28 mouse cellular contexts compared by ENCODE assay signal in genomic region chr1:66902566-66902965, GRCm38 (mm10). TPM values are rescaled to one million over a fixed set of nuclear protein-coding genes. Genes with fewer than 3 reads are reported as not detected.
A peak's percentile ranks its signal among the peaks of the same experiment; 100 is the strongest.
DNase-seq lines count a peak whose midpoint lies in the region; ATAC-seq and TF ChIP-seq lines count a peak whose summit lies in the region.
"Had no signal": no experiment of that assay in that cellular context is flagged by ENCODE, and none has a peak within 500 bp of the region (broad histone marks: within the 10 kb centered on the region; RNA-seq: fewer than 3 reads in every experiment).

No protein-coding gene starts in this region.

- no peaks in the 10 kb centered on the region for H3K36me3 ChIP-seq in liver, adult 2 months (ENCODE audit: control insufficient read depth, insufficient read depth, low read length)
- no peaks in the 10 kb centered on the region for H3K36me3 ChIP-seq in liver, embryonic 12.5 days
- no peaks in the 10 kb centered on the region for H3K36me3 ChIP-seq in intestine, embryonic 16.5 days (ENCODE audit: control insufficient read depth, insufficient read depth, low read length)
- H3K36me3 ChIP-seq: embryonic facial prominence, embryonic 13.5 days; embryonic facial prominence, embryonic 15.5 days; forebrain, embryonic 10.5 days; forebrain, embryonic 12.5 days had no signal

- peaks cover 7% of the 10 kb centered on the region; the same call in 1 of the 2 replicates for H3K27me3 ChIP-seq in liver, adult 2 months (ENCODE audit: control insufficient read depth, insufficient read depth, low read length)
- no peaks in the 10 kb centered on the region for H3K27me3 ChIP-seq in liver, embryonic 12.5 days (replicated peaks)
- H3K27me3 ChIP-seq in intestine, embryonic 16.5 days (replicated peaks; ENCODE audit: control insufficient read depth, insufficient read depth, low read length): no peaks in the 10 kb centered on the region
- H3K27me3 ChIP-seq: CH12.LX; embryonic facial prominence, embryonic 13.5 days; embryonic facial prominence, embryonic 15.5 days; forebrain, embryonic 12.5 days had no signal

- no peak overlapping the region for H3K4me2 ChIP-seq in liver, embryonic 12.5 days
- no peak overlapping the region for H3K4me2 ChIP-seq in intestine, embryonic 16.5 days (ENCODE audit: low read depth, low read length)
- H3K4me2 ChIP-seq: embryonic facial prominence, embryonic 13.5 days; embryonic facial prominence, embryonic 15.5 days; forebrain, embryonic 12.5 days had no signal

- no peak overlapping the region for H3K4me3 ChIP-seq in liver, adult 2 months (ENCODE audit: insufficient read depth, low read depth, low read length)
- no peak overlapping the region for H3K4me3 ChIP-seq in liver, embryonic 12.5 days
- H3K4me3 ChIP-seq in intestine, embryonic 16.5 days (ENCODE audit: low read length): no peak overlapping the region
- H3K4me3 ChIP-seq: embryonic facial prominence, embryonic 13.5 days; embryonic facial prominence, embryonic 15.5 days; erythroblast, embryonic 14.5 days; forebrain, embryonic 10.5 days; forebrain, embryonic 12.5 days had no signal

- H3K9me3 ChIP-seq in liver, embryonic 12.5 days (replicated peaks): no peaks in the 10 kb centered on the region
- H3K9me3 ChIP-seq in intestine, embryonic 16.5 days (ENCODE audit: control insufficient read depth, low read length): no peaks in the 10 kb centered on the region
- H3K9me3 ChIP-seq: embryonic facial prominence, embryonic 13.5 days; embryonic facial prominence, embryonic 15.5 days; forebrain, embryonic 10.5 days; forebrain, embryonic 12.5 days had no signal

- WGBS in liver, adult 2 months: 83% methylated on average over 3 of the region's 3 CpGs
- 49% methylated on average over 3 of the region's 3 CpGs for WGBS in liver, embryonic 12.5 days (ENCODE audit: insufficient replicate concordance)
- WGBS in intestine, embryonic 16.5 days: 81% methylated on average over 3 of the region's 3 CpGs

- no peaks in the 10 kb centered on the region for H3K79me2 ChIP-seq in liver, adult 2 months (ENCODE audit: control insufficient read depth, insufficient read depth, low read length)

- no peak overlapping the region for H3K27ac ChIP-seq in liver, adult 2 months (replicated peaks; ENCODE audit: insufficient read depth, low read depth, low read length)
- H3K27ac ChIP-seq in liver, embryonic 12.5 days: no peak overlapping the region
- no peak overlapping the region for H3K27ac ChIP-seq in intestine, embryonic 16.5 days (ENCODE audit: low read length)
- H3K27ac ChIP-seq: embryonic facial prominence, embryonic 13.5 days; embryonic facial prominence, embryonic 15.5 days; forebrain, embryonic 10.5 days; forebrain, embryonic 12.5 days had no signal

- TF ChIP-seq POLR2A in liver, adult 2 months (IDR thresholded peaks at IDR 0.05; ENCODE audit: extremely low read depth, insufficient read depth, low read length): no peak

- H3K9ac ChIP-seq in liver, adult 2 months (ENCODE audit: low read depth, low read length): no peak overlapping the region
- H3K9ac ChIP-seq in liver, embryonic 12.5 days: no peak overlapping the region
- no peak overlapping the region for H3K9ac ChIP-seq in intestine, embryonic 16.5 days (ENCODE audit: low read depth, low read length)
- H3K9ac ChIP-seq: embryonic facial prominence, embryonic 13.5 days; embryonic facial prominence, embryonic 15.5 days; forebrain, embryonic 12.5 days had no signal

- peak; percentile 27 for DNase-seq in liver, adult 2 months (ENCODE audit: extremely low read depth, low read depth, low spot score)
- no peak for DNase-seq in testis, postnatal 10 days (ENCODE audit: low spot score)
- DNase-seq in natural killer cell, adult 2 months (ENCODE audit: low spot score in 2 of 2): no peak
- DNase-seq: adrenal gland, adult 2 months; adrenal gland, postnatal 10 days; adrenal gland, postnatal 25 days; B cell, adult 2 months; cerebellum, adult 11 months; cerebellum, adult 18-20 months; cerebellum, adult 8-10 months; cerebellum, adult 9-11 months; cerebellum, postnatal 14 days; cerebellum, postnatal 36 days; embryo, embryonic 11 days had no signal

- no peak for ATAC-seq in liver, embryonic 12.5 days
- peak; percentile 56 for ATAC-seq in intestine, embryonic 16.5 days
- ATAC-seq: CD4-positive, CD25-positive, alpha-beta regulatory T cell, adult 4 months; forebrain, embryonic 14.5 days; forebrain, embryonic 16.5 days had no signal

- H3K4me1 ChIP-seq in liver, adult 2 months (ENCODE audit: control insufficient read depth, insufficient read depth, low read length): peaks cover 3% of the 10 kb centered on the region; the same call in 1 of the 2 replicates
- H3K4me1 ChIP-seq in liver, embryonic 12.5 days: no peaks in the 10 kb centered on the region
- H3K4me1 ChIP-seq in intestine, embryonic 16.5 days (ENCODE audit: control insufficient read depth, insufficient read depth, low read length): peaks cover 5% of the 10 kb centered on the region; the same call in 1 of the 2 replicates
- H3K4me1 ChIP-seq: embryonic facial prominence, embryonic 13.5 days; embryonic facial prominence, embryonic 15.5 days had no signal

- TF ChIP-seq CTCF in liver, adult 2 months (IDR thresholded peaks at IDR 0.05; ENCODE audit: low read depth, low read length): no peak

RNA-seq across cellular contexts. Expression of gene Acadl, which starts 39.5 kb away (rescaled TPM):
- 91.1 and 96.5 TPM in 2 replicates for total RNA-seq in liver, adult 2 months (2014; rRNA removed)
- 43.1 and 47.6 TPM in 2 replicates for polyA plus RNA-seq in liver, adult 2 months (2012; rRNA removed)
- polyA plus RNA-seq in liver, embryonic 12.5 days (2016; fragmentation: Nextera tagmentation; extraction: Ambion mirVana): 83.4 and 86.0 TPM in 2 replicates
- polyA plus RNA-seq in intestine, embryonic 16.5 days (2015; fragmentation: Nextera tagmentation; extraction: Ambion mirVana): 309 and 355 TPM in 2 replicates

RNA-seq across cellular contexts. Expression of gene Myl1, which starts 42.6 kb away (rescaled TPM):
- 0.13 and 4.5 TPM in 2 replicates for total RNA-seq in liver, adult 2 months (2014; rRNA removed)
- not detected in 2 replicates for polyA plus RNA-seq in liver, adult 2 months (2012; rRNA removed)
- polyA plus RNA-seq in liver, embryonic 12.5 days (2016; fragmentation: Nextera tagmentation; extraction: Ambion mirVana): 2.2 and 4.4 TPM in 2 replicates
- 12.7 TPM in 2 replicates for polyA plus RNA-seq in intestine, embryonic 16.5 days (2015; fragmentation: Nextera tagmentation; extraction: Ambion mirVana)
- total RNA-seq: CH12.LX; common myeloid progenitor, adult 5-6 weeks; ES-E14; MEL had no signal
- polyA plus RNA-seq: CD4-positive, CD25-positive, alpha-beta regulatory T cell, adult 4 months; erythroblast, embryonic 14.5 days had no signal
